Mouse (Mus musculus) thymus, postnatal 0 days (tissue): ENCODE data around the gene Lpar5. TPM values are rescaled to one million over a fixed set of nuclear protein-coding genes. Genes with fewer than 3 reads are reported as not detected.
"Not testable (repeated sequence)": the region's sequence is repeated elsewhere in the genome, so short reads cannot be mapped to it uniquely, and the experiment has no call there.

ENCODE experiments used
- DNase-seq: peaks from one replicate; pipeline ENCODE4 v3.0.0-alpha.2; 2015; ENCODE audit warnings: low spot score
- polyA plus RNA-seq: library from polyadenylated mRNA; unstranded; fragments of >200 nt; fragmentation: Nextera tagmentation; extraction: Ambion mirVana; gene quantifications from 2 replicates; pipeline ENCODE4 v1.2.1, GENCODE M21; 2015

The Lpar5 gene
- polyA plus RNA-seq: 3.5 and 4.2 TPM in 2 replicates

- DNase-seq: no peak
Observed at GRCm38 (mm10) chr6:125067571-125067995, at the start of gene Lpar5. Gene Lpar5, plus strand, starts transcription at chr6:125067920.

DNA sequence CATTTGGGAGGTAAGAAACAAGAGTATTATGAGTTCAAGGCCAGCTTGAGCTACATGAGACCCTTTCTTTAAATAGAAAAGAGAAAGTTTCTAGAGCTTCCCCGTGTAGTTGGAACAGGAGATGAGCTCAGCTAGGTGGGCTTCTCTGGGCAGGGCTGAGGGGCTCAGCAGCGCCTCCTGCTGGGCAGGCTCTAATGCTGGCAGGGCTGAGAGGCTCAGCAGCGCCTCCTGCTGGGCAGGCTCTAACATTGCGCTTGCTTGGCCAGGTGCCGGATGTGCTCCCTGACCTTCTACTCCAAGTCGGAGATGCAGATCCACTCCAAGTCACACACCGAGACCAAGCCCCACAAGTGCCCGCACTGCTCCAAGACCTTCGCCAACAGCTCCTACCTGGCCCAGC lies 37.2 kb upstream of the Lpar5 start:
- peak; percentile 81 for DNase-seq

DNA sequence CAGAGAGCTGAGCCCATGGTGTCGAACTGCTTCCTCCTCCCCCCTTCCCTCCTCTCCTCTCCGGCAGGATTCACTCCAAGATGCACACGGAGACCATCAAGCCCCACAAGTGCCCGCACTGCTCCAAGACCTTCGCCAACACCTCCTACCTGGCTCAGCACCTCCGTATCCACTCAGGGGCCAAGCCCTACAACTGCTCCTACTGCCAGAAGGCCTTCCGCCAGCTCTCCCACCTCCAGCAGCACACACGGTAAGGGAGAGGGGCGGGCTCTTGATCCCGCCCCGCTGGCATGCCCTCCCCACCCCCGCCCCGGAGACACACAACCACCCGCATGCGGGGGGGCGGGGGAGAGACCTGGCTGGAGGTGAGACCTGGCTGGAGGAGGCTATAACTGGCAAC lies 36.1 kb upstream of the Lpar5 start:
- no peak for DNase-seq

- no peak for DNase-seq
Observed at GRCm38 (mm10) chr6:125038666-125039065, 29.1 kb upstream of the Lpar5 start.

GRCm38 (mm10) chr6:125039131-125039530 lies 28.6 kb upstream of the Lpar5 start:
- no peak for DNase-seq

DNA sequence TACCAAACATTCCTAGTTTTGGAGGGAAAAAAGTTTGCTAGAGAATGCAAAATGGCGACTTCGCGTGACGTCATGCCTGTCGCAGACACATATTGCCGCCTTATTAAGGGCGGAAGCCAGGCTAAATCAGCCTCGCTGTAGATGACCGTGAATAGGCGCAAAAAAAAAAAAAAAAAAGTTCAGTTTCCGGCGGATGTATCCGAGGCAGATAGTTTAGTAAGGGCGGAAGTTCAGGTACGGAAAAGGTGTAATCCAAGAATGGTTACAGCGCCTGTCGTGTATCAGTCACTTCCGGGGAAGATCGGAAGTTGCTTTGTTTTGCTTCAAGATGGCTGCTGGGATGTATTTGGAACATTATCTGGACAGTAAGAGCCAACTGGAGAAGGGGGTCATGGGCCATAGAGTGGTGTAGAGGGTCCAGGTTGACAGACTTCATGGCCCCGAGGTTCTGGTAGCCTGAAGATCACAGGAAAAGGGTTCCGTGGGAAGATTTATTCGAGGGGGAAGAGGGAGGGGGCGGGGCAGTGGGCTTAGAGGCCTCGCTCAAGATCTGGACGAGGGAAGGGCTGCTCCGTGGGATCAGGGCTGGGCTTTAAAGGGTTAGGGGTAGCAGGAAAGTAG lies 28.1 kb upstream of the Lpar5 start, which contains the start of gene Ing4:
TSS of gene Ing4 (plus strand) at position 228 of the 621 bp plus-strand sequence.
- peak; percentile 96 for DNase-seq

- no peak for DNase-seq
Observed at GRCm38 (mm10) chr6:125040221-125040620, 27.5 kb upstream of the Lpar5 start.

DNA sequence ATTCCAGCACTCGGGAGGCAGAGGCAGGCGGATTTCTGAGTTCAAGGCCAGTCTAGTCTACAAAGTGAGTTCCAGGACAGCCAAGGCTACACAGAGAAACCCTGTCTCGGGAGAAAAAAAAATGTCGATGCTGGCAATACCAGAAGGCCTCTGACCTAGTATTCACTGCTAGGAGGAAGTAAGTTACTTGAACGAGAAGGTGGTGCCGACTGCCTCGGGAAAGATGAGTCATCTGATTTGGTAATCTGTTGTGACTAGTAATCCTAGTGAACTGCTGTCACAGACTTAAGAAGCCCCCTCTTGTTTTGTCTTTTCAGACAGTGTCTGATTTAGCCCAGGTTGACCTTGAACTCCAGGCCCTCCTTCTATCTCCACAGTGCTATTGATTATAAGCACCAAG lies 26.7 kb upstream of the Lpar5 start:
- no peak for DNase-seq

DNA sequence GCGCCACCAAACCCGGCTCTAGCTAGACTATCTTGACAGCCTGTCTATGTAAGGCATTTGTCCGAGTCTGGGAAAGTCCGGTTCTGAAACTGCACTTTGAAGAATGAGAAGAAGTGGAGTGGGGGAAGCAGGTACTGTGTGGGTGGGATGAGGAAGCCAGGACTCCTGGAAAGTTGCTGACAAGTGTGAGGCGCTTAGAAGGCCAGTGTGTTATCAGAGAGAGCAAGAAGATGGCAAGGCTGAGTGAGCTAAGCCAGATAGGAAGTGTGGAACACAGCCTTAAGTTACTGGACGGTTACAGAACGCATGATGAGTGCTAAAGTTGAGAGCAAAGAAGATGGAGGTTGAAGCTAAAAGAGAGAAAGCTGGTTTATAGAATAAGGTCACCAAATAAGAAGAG lies 25.6 kb upstream of the Lpar5 start:
- DNase-seq: no peak

- DNase-seq: peak; percentile 74
Observed at GRCm38 (mm10) chr6:125046691-125047090, 21.0 kb upstream of the Lpar5 start.

GRCm38 (mm10) chr6:125049678-125050077 lies 18.0 kb upstream of the Lpar5 start, which contains the start of gene Acrbp:
Gene Acrbp, plus strand, starts transcription at chr6:125049689.
- peak; percentile 35 for DNase-seq

DNA sequence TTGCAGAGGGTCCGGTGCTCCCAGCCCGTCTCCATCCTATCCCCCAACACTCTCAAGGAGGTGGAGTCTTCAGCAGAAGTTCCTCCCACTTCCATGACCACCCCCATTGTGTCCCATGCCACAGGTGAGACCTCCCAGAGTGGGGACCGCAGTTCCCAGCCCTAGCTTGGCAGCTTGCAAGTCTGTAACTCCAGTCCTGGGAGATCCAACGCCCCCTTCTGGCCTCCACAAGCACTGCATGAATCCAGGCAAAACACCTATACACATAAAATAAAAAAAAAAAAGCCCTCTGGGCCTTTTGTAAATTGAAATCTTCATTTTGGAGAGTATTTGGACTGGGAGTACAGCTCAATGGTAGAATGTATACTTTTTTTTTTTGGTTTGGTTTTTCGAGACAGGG lies 16.5 kb upstream of the Lpar5 start:
- DNase-seq: peak; percentile 20

DNA sequence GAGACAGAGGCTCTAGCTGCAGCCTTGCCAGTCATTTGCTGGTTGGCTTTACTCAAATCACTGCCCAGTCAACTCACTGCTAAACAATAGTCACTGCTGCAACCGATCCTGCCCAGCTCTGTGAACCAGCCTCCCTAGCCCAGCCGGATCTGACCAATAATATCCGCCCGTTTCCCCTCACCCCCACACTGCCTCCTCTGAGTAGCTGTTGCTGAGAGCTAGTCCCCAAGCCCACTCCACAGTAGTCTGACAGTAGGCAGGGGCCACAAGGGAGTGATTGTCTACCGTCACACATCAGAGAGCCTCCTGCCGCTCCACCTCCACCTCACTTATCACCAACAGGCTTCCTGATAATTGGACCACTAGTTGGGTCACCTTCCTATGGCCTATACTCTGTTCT lies 6.2 kb upstream of the Lpar5 start:
- DNase-seq: no peak

DNA sequence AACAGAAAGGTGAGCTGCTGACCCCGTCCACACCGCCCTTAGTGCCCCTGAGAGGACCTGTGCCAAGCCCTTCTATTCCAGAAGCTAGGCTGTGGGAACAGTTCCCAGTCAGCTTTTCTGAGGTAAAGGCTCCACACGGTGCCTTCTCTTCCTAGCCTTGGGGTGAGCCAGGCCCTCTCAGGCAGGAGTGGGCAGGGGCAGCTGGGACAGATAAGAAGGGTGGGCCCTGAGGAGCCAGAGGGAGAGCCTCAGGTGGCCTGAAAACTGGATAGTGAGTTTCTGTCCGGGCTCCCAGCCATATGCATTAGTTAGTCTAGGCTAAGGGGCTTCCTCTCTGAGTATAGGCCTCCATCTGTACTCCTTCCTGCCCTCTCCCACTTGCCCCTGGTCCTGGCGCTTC lies 5.2 kb upstream of the Lpar5 start:
- DNase-seq: no peak

DNA sequence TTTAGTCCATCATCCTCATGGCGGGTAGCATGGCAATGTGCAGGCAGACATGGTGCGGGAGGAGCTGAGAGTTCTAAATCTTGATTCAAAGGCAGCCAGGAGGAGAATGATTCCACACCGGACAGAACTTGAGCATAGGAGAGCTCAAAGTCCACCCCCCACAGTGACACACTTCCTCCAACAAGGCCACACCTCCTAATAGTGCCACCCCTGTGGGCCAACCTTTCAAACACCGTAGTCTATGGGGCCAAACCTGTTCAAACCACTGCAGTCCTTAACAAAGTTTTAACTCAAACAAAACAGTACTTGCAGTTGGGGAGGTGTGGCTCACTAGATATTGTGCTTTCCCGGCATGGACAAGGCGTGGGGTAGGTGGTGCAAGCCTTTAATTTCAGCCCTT lies 3.8 kb upstream of the Lpar5 start:
- no peak for DNase-seq

GRCm38 (mm10) chr6:125065223-125065622 lies 2.5 kb upstream of the Lpar5 start:
- DNase-seq: not testable (repeated sequence)

DNA sequence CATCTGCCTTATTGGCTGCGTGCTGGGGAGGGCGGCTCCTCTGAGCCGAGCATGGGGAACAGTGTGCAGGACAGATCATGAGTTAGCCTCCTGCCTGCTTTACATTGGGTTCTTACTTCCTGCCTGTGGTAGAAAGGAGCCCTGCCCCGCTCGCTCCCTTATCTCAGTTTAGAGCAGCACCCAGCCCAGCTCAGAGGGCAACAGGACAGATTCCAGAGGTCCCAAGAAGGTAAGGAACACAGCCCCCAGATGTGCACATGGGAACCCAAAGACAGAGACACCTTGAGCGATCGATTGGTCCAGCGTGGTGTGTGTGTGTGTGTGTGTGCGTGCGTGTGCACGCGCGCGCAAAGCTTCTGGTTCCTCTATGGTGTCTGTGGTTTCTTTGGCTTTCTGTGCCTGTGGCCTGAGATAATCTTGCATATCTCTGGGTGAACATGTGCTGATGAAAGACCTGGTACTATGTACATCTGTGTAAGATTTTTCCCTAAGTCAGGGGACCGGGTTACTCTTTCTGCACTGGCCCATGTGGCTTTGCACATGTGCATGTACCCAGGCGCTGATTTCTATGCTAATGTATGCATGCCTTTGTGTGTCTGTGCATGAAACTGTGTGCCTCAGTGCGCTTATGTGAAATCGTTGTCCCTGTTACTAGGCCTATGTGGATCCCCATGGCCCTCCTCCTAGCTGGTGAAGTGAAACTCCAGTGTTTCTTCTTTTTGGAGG lies 3.6 kb downstream of the Lpar5 start:
- peak; percentile 63 for DNase-seq

- peak; percentile 57 for DNase-seq
Observed at GRCm38 (mm10) chr6:125071896-125072279, 4.2 kb downstream of the Lpar5 start.

DNA sequence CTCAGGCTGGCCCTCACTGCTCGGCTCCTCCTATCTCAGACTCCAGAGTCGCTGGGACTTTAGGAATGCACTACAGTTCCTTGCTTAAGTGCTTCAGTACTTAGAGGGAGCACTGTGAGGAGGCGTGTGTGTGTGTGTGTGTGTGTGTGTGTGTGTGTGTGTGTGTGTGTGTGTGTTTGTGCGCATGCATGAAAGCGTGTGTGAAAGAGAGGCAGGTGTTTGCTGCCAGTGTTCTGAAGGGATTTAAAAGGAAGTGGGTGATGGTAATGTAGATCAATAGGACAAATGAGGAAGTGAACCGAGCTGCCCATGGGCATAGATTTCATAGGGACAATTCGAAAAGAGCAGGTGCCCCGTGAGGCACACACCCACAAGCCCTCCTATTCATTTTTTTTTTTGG lies 6.1 kb downstream of the Lpar5 start:
- DNase-seq: peak; percentile 62

DNA sequence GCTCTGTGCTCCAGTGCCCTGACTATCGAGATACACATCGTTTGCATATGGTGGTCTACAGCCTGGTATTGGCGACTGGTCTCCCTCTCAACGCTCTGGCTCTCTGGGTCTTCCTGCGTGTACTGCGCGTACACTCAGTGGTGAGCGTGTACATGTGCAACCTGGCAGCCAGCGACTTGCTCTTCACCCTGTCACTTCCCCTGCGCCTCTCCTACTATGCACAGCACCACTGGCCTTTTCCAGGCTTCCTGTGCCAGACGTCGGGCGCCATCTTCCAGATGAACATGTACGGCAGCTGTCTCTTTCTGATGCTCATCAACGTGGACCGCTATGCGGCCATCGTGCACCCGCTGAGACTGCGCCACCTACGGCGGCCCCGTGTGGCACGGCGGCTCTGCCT lies 13.7 kb downstream of the Lpar5 start:
- no peak for DNase-seq

DNA sequence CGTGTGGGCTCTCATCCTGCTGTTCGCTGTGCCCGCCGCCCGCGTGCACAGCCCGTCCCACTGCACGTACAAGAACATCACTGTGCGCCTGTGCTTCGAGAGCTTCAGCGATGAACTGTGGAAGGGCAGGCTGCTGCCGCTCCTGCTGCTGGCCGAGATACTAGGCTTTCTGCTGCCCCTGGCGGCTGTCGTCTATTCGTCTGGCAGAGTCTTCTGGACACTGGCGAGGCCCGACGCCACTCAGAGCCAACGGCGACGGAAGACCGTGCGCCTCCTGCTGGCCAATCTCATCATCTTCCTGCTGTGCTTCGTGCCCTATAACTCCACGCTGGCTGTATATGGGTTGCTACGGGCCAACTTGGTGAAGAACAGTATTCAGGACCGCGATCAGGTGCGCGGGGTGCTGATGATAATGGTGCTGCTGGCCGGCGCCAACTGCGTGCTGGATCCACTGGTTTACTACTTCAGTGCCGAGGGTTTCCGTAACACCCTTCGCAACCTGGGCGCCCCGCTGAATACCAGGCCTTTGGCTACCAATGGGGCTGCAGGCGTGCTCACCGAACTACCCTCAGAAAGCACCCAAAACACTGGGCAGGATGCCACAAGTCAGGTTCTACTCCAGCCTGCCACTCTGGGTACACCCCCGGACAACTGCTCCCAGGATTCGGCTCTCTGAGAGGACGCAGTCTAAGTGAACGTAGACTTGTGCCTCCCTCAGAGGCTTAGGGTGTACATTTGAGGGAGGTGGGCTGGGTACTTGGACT lies 14.3 kb downstream of the Lpar5 start:
- peak; percentile 40 for DNase-seq

GRCm38 (mm10) chr6:125082801-125083386 lies 15.2 kb downstream of the Lpar5 start:
- DNase-seq: no peak
